In the genomic region with DNA sequence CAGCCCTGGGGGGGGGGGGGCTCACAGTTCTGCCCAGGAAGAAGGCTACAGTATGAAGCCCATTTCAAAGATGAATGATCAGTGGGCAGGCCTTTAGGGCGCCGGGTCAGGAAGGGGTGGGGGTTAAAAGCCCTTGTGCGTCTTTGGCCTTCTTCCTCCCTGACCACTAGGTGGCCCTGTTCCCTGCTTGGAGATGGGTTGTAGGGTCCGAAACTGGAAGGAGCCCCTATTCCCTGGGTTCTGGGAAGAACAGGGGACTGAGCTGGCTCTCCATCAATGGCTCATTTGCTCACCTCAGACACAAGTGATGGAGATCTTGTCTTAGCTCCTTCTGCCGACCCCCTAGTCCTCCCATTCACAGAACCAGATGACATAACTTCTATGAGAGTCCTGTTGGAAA, we compare ENCODE assay signal across 1 mouse cellular context.
TF ChIP-seq lines count a peak whose summit lies in the region.

No protein-coding gene starts in this region.

TF ChIP-seq in CH12.LX, 34 proteins besides CTCF, POLR2A, EP300 and RAD21:
- no peak for TF ChIP-seq TBP (conservative IDR thresholded peaks at IDR 0.05; ENCODE audit: low read depth, low read length)
- no peak for TF ChIP-seq CHD1 (IDR thresholded peaks at IDR 0.05; ENCODE audit: low read depth, low read length)
- peak; percentile 55 for TF ChIP-seq SMC3 (IDR thresholded peaks at IDR 0.05; ENCODE audit: low read depth, low read length)
- TF ChIP-seq JUND (conservative IDR thresholded peaks at IDR 0.05; ENCODE audit: low read depth, low read length), result no peak
- TF ChIP-seq ETS1 (conservative IDR thresholded peaks at IDR 0.05; ENCODE audit: low read depth, low read length), result no peak
